Mouse (Mus musculus): ENCODE results near the gene H2afx.
"Not testable (repeated sequence)": the region's sequence is repeated elsewhere in the genome, so short reads cannot be mapped to it uniquely, and the experiment has no call there.

Gene H2afx

GRCm38 (mm10) chr9:44342173-44342572 lies 7.7 kb downstream of the H2afx start:
- no peak for DNase-seq

- DNase-seq, result no peak
These were observed 8.1 kb downstream of the H2afx start for GRCm38 (mm10) chr9:44342605-44343004.

- DNase-seq, result no peak
These were observed 8.8 kb downstream of the H2afx start for GRCm38 (mm10) chr9:44343290-44343689.

DNA sequence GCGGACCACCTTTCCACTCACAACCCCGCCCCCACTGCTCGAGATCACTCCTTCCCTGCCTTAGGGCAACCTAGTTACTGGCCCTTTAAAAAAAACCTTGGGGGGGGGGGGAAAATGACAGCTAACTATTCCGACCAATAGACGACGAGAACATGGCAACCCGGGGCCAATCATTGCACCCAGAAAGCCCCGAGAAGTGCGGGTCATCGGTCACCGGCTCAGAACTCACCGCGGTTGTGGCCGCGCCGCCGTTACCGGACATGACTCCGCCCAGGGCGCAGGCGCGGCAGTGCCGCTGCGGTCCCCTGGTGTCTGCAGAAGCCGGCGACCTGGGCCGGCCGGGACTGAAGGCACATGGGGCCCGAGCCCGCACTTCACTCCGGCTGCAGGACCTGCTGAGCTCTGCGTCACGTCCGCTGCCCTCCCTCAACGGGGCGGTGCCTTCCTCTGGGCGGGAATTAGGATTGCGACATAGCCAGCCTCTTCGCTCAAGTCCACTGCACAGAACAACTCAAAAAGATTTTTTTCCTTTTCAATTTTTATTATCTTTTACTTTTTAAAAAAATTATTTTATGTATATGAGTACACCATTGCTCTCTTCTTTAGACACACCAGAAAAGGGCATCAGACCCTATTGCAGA lies 9.4 kb downstream of the H2afx start, which contains the start of gene Hmbs:
TSS of gene Hmbs (minus strand) at position 448 of the 641 bp plus-strand sequence.
- peak; percentile 76 to 81 for DNase-seq

DNA sequence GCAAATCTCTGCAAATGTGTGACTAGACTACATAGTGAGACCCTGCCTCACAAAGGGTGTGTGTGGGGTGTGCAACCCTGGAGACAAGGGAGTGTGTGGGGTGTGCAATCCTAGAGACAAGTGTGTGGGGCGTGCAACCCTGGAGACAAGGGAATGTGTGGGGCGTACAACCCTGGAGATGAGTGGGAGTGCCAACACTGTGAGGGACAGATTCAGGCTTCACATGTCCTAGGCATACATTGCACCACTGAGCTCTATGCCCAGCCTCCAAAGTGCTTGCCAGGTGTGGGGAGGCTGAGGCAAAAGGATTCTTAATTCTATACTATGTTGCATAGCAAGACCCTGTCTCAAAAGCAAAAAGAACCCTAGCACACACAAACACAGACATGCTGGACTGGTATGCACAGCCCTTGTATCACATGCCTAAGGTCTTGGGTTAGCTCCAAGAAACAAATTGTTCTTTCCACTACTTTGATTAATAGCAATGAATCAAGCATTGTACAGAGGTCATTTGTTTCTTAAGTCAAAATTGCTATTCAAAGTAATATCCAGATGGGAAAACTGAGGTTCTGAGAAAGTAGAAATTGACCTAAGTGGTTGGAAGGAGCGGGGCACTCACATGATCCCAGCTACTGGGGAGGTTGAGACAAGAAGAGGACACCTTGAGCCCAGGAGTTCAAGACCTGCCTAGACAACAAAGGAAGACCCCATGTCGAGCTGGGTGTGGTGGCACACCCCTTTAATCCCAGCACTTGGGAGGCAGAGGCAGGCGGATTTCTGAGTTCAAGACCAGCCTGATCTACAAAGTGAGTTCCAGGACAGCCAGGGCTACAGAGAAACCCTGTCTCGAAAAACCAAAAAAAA lies 11.3 kb downstream of the H2afx start:
- DNase-seq, result no peak

GRCm38 (mm10) chr9:44347166-44347565 lies 12.7 kb downstream of the H2afx start:
- DNase-seq, result no peak

DNA sequence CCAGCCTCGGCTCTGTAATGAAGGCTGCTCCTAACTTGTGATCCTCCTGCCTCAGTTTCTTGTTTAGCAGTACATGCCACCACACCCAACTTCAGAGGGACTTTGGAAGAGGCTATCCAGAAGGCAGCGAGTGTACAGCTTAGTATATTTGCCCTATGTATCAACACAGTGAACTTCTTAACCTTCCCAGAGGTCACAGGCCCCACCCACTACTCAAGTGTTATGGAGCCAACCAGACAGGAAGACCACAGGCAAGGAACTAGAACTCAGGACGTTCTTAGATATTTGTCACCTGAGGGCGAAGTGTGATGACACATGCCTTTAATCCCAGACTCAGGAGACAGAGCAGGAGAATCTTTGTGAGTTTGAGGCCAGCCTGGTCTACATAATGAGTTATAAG lies 13.1 kb downstream of the H2afx start:
- no peak for DNase-seq

DNA sequence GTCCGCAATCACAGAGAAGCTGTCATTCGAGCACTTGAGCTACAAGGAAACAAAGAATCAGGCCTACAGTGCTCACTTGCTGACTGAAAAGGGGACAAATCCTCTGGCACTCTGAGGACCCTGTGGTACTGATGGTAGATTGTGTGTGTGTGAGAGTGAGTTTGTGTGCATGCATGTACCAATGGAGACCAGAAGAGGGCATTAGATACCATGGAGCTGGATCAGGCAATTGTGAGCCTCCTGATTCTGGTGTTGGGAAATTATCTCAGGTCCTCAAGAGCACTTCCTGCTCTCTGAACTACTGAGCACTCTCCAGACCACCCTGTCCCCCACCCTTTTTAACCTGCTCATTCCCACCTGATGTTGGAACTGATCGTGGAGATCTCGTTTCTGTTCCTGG lies 14.1 kb downstream of the H2afx start:
- DNase-seq, result no peak

DNA sequence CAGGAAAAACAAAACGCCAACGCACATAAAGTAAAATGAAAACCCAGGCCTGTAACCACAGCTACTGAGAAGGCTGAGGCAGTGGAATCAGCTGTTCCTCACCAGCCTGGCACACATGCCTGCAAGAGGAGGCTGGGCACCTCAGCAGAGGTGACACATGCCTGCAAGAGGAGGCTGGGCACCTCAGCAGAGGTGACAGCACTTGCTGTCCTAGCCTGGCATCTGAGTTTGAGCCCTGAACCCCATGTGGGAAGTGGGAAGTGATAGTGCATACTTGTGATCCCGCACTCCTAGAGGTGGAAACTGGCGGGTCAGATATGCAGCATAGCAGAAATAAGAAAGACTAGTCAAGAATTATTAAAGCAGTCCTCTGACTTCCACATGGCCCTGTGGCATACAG lies 16.9 kb downstream of the H2afx start:
- DNase-seq, result no peak

DNA sequence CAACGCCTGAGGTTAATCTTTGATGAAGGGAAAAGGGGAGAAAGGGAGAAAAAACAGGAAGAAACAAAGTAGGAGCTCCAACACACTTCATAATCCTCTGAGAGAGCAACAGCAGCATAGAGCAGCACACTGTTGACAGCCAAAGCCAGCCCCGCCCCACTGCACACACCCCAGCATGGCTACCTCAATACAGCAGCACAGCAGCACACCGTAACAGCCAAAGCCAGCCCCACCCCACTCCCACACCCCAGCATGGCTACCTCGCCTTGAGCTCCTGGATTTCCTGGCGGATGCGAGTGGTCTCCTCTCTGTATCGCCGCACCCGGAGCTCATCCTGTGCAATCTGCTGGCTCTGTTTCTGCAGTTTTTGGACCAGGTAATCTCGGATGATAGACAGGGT lies 17.8 kb downstream of the H2afx start:
- DNase-seq, result no peak

DNA sequence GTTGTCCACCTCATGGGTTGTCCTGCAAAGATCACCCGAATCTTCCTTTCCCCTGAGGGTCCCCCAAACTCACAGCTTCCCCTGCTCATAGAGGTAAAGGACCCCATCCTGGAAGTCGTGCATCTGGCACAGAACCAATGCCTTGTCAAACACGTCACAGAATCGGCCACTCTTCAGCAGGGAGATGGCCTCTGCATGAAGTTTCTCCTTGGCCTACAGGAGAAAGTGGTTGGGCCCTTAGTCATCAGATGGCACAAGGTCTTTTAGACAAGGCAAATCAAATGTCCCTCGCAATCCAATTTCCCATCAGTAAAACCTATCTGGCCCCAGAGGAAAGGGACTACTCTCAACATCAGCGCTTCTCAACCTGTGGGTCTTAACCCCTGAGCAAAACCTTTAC lies 18.6 kb downstream of the H2afx start:
- DNase-seq, result no peak

GRCm38 (mm10) chr9:44357207-44357606 lies 22.7 kb downstream of the H2afx start:
- no peak for DNase-seq

DNA sequence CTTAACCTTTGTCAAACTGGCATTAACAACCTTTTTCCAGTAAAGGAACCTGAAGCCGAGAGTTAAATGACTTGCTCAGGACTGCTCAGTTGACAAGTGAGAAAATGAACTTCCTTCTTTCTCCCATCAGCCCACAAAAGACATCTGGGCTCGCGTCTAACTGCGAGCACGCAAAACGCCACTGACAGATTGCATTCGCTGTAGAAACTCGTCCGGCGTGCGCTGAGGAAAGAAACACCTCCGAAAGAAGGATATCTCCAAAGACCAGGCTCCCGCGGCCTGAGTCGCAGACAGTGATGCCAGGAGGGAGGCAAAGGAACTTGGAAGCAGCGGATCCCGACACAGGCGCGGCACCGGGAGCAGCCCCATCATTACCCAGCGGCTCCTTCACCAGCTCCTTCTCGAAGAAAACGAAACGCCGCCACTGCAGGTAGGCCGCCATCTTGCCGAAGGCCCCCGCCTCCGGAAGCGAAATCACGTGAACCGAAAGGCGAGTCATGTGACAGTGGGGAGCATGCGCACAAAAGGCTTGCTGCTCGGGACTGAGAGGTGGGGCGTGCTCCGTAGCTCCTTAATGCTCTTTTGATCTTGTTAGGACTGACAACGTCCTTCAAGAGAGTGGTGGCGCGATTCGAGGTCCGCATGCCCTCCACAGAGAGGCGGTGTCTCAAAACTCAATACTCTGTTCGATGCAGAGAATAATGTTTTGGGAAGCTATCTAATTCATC lies 26.9 kb downstream of the H2afx start, which contains the start of gene Vps11:
TSS of gene Vps11 (minus strand) at position 481 of the 728 bp plus-strand sequence.
- peak; percentile 89 to 93 for DNase-seq

GRCm38 (mm10) chr9:44361931-44362330 lies 27.4 kb downstream of the H2afx start:
- DNase-seq, result not testable (repeated sequence)

GRCm38 (mm10) chr9:44364480-44364879 lies 30.0 kb downstream of the H2afx start:
- no peak for DNase-seq

GRCm38 (mm10) chr9:44373386-44373785 lies 38.9 kb downstream of the H2afx start:
- DNase-seq, result no peak

DNA sequence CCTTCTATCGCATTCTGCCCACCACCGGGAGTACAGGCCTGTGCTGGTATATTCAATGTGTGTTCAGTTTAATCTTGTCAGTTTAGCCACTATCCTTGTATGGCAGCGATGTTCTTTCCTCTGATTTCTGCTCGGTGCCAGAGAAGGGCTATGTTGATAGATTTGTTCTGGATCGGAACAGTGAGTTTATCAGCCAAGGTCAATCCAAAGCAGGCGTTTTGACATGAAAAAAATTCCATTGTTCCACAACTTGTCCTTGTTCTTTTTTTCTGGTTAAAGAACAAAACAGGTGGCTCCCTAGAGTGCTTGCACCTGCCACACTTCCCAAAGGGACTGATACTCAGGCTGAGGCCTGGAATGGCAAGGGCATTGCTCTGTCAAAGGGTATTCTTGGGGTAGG lies 41.6 kb downstream of the H2afx start:
- DNase-seq, result no peak

GRCm38 (mm10) chr9:44377335-44377734 lies 42.8 kb downstream of the H2afx start:
- DNase-seq, result not testable (repeated sequence)

- no peak for DNase-seq
These were observed 43.7 kb downstream of the H2afx start for GRCm38 (mm10) chr9:44378153-44378730.

- peak; percentile 98 to 99 for DNase-seq
These were observed 44.8 kb downstream of the H2afx start, which contains the start of gene Hyou1 for GRCm38 (mm10) chr9:44379054-44379834. Gene Hyou1, plus strand, starts transcription at chr9:44379490.

DNA sequence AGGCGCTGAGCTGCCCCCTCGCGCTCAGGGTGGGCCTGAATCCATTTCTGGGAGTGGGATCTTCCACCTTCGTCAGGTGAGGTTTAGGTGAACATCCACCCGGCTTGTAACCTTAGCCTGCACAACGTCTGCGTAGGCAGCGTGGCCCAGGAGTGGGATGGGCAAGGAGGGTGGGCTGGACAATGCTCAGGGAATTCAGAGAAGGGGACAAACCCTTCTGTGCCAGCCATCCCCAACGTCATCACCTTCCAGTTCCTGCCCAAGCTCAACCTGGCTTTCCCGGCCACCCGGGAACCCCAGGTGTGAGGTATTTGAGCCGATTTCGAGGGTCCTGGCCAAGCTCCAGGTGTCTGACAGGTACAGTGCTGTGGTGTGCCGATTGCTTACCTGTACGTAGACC lies 45.4 kb downstream of the H2afx start:
- no peak for DNase-seq

GRCm38 (mm10) chr9:44384596-44384995 lies 50.1 kb downstream of the H2afx start:
- no peak for DNase-seq

Data from thymus, adult 18-20 months (tissue).